In the genomic region with DNA sequence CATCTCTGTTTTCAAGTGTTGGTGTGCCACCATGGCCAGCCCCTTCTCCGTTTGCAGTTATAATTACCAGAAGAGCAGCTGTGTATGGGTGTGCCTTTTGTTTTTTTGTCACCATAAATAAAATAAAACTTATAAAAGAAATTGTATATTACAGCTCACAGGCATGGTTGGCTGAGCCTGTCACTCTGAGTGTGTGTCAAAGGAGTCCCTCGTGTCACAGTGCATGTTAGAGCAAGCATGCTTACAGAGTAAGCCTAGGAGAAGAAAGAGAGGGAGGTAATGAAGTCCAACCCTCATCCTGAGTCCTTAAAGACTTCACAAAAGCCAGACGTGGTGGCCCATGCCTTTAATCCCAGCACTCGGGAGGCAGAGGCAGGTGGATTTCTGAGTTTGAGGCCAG, we compare ENCODE assay signal across 16 mouse cellular contexts.
"Had no signal": no experiment of that assay in that cellular context is flagged by ENCODE, and none has a peak within 500 bp of the region (broad histone marks: within the 10 kb centered on the region; RNA-seq: fewer than 3 reads in every experiment).

No protein-coding gene starts in this region.

- DNase-seq: right cerebral cortex, adult 18-20 months; right cerebral cortex, postnatal 14 days; right cerebral cortex, postnatal 25 days; right cerebral cortex, postnatal 4 days; spleen, adult 18-20 months; thymus, adult 18-20 months; thymus, adult 2 months; thymus, postnatal 14 days; thymus, postnatal 25 days; thymus, postnatal 36 days; thymus, postnatal 4 days had no signal

- H3K9ac ChIP-seq: neural tube, embryonic 12.5 days; neural tube, embryonic 13.5 days; neural tube, embryonic 15.5 days; stomach, embryonic 15.5 days had no signal

- H3K4me1 ChIP-seq: neural tube, embryonic 12.5 days; neural tube, embryonic 13.5 days; neural tube, embryonic 15.5 days; stomach, embryonic 15.5 days had no signal

- H3K36me3 ChIP-seq: neural tube, embryonic 12.5 days; neural tube, embryonic 13.5 days; neural tube, embryonic 15.5 days; stomach, embryonic 15.5 days had no signal

- H3K27me3 ChIP-seq: neural tube, embryonic 12.5 days; neural tube, embryonic 13.5 days; neural tube, embryonic 15.5 days; stomach, embryonic 15.5 days had no signal

- H3K4me2 ChIP-seq: neural tube, embryonic 12.5 days; neural tube, embryonic 13.5 days; neural tube, embryonic 15.5 days; stomach, embryonic 15.5 days had no signal

- H3K9me3 ChIP-seq: neural tube, embryonic 12.5 days; neural tube, embryonic 13.5 days; neural tube, embryonic 15.5 days; stomach, embryonic 15.5 days had no signal

- H3K4me3 ChIP-seq: neural tube, embryonic 12.5 days; neural tube, embryonic 13.5 days; neural tube, embryonic 15.5 days; stomach, embryonic 15.5 days had no signal

- H3K27ac ChIP-seq: neural tube, embryonic 12.5 days; neural tube, embryonic 13.5 days; neural tube, embryonic 15.5 days; stomach, embryonic 15.5 days; stomach, postnatal 0 days had no signal
